Mouse (Mus musculus): ENCODE measurements around the gene Kbtbd3. TPM values are rescaled to one million over a fixed set of nuclear protein-coding genes. Genes with fewer than 3 reads are reported as not detected.
A peak's percentile ranks its signal among the peaks of the same experiment; 100 is the strongest.

Gene Kbtbd3
- total and polyA plus RNA-seq, 3 experiments = 1.4 to 2.2 TPM; not detected in 1

DNA sequence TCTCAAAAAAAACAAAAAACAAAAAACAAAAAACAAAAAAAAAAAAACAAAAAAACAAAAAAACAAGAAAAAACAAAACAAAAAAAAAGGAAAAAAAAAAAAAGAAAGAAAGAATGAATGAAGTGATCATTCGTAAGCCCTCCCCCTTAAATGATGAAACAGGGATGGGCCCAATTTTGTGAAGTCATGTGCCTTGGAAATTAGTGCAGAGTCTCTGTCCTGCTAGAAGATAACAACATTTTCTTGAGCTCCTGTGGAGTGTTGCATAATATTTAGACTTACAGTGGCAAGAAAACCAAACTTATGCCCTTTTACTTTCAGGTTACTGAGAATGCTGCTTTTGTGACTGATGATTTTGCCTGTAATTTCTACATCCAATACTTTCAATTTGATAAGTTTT is 43.5 kb downstream of the Kbtbd3 start:
- peak; percentile 53 for DNase-seq (ENCODE audit: low read depth, low spot score)
- Histone ChIP-seq H3K27me3 (ENCODE audit: control insufficient read depth in 1 of 2, insufficient read depth in 2 of 2, low read length in 2 of 2) (no peaks in the 10 kb centered on the region), H3K4me1 (ENCODE audit: control insufficient read depth in 1 of 2, insufficient read depth in 2 of 2, low read length in 2 of 2) (peaks cover 3 to 7% of the 10 kb centered on the region in 2 experiments; a peak in 1 of 4 replicates), H3K79me2 (ENCODE audit: control insufficient read depth, insufficient read depth, low read length, poor library complexity) (no peaks in the 10 kb centered on the region), H3K36me3 (ENCODE audit: control insufficient read depth in 1 of 2, insufficient read depth in 2 of 2, low read length in 2 of 2) (peaks cover 0 to 7% of the 10 kb centered on the region in 2 experiments; a peak in 2 of 4 replicates), H3K4me3 (ENCODE audit: control insufficient read depth in 1 of 2, insufficient read depth in 1 of 2, low read depth in 2 of 2, low read length in 2 of 2) (0 out of 4 replicates have a peak overlapping the region, but pooled peaks of 1 of the 2 experiments have one; percentile 25), H3K9me3 (replicated peaks; ENCODE audit: insufficient read depth, low read length) (no peaks in the 10 kb centered on the region), H3K9ac (ENCODE audit: control insufficient read depth, low read depth, low read length, poor library complexity, severe bottlenecking) (no peak overlapping the region), H3K27ac (ENCODE audit: control insufficient read depth, low read depth, low read length) (no peak overlapping the region)
- peak; percentile 68; the same call in 1 of the 2 replicates for TF ChIP-seq USF1 (IDR thresholded peaks at IDR 0.05; ENCODE audit: low read depth, low read length)
- 0 out of 2 replicates have a peak, but pooled peaks have one; percentile 15 for TF ChIP-seq ETS1 (IDR thresholded peaks at IDR 0.05; ENCODE audit: low read depth, low read length)
- TF ChIP-seq MAZ (IDR thresholded peaks at IDR 0.05; ENCODE audit: low read depth, low read length) = no peak
- no peak for TF ChIP-seq RAD21 (IDR thresholded peaks at IDR 0.05; ENCODE audit: low read depth, low read length)
- TF ChIP-seq E2F4 (IDR thresholded peaks at IDR 0.05; ENCODE audit: borderline replicate concordance, low read depth, low read length) = no peak
- TF ChIP-seq TBP (IDR thresholded peaks at IDR 0.05; ENCODE audit: low read depth, low read length) = no peak
- no peak for TF ChIP-seq GABPA (IDR thresholded peaks at IDR 0.05; ENCODE audit: low read depth, low read length)
- TF ChIP-seq CTCF (IDR thresholded peaks at IDR 0.05 in 2 of 3, conservative IDR thresholded peaks at IDR 0.05 in 1 of 3; ENCODE audit: control insufficient read depth in 1 of 3, insufficient read depth in 1 of 3, low read depth in 2 of 3, low read length in 3 of 3, poor library complexity in 1 of 3, severe bottlenecking in 1 of 3) = no peak
- no peak for TF ChIP-seq CHD1 (IDR thresholded peaks at IDR 0.05; ENCODE audit: low read depth, low read length)
- TF ChIP-seq HCFC1 (IDR thresholded peaks at IDR 0.05; ENCODE audit: low read depth, low read length) = no peak
- TF ChIP-seq NRF1 (IDR thresholded peaks at IDR 0.05; ENCODE audit: insufficient read depth, low read depth, low read length, poor library complexity, severe bottlenecking) = no peak
- no peak for TF ChIP-seq POLR2AphosphoS2 (IDR thresholded peaks at IDR 0.05; ENCODE audit: low read length)
- no peak for TF ChIP-seq MXI1 (IDR thresholded peaks at IDR 0.05; ENCODE audit: low read depth, low read length)
- TF ChIP-seq RCOR1 (IDR thresholded peaks at IDR 0.05; ENCODE audit: low read depth, low read length) = 0 out of 2 replicates have a peak, but pooled peaks have one; percentile 7
- no peak for TF ChIP-seq ELF1 (IDR thresholded peaks at IDR 0.05; ENCODE audit: low read depth, low read length)
- TF ChIP-seq NELFE (IDR thresholded peaks at IDR 0.05; ENCODE audit: low read depth, low read length) = no peak
- TF ChIP-seq MAX (IDR thresholded peaks at IDR 0.05; ENCODE audit: low read length) = peak; percentile 22; the same call in 1 of the 2 replicates
- TF ChIP-seq KAT2A (conservative IDR thresholded peaks at IDR 0.05; ENCODE audit: low read depth, low read length) = no peak
- no peak for TF ChIP-seq CHD2 (IDR thresholded peaks at IDR 0.05; ENCODE audit: low read length)
- no peak for TF ChIP-seq MAFK (IDR thresholded peaks at IDR 0.05; ENCODE audit: borderline replicate concordance, low read depth, low read length)
- TF ChIP-seq GATA1 (IDR thresholded peaks at IDR 0.05; ENCODE audit: low read depth, low read length) = no peak
- TF ChIP-seq JUND (IDR thresholded peaks at IDR 0.05; ENCODE audit: low read depth, low read length) = no peak
- TF ChIP-seq SMC3 (IDR thresholded peaks at IDR 0.05; ENCODE audit: low read depth, low read length) = no peak
- TF ChIP-seq ZNF384 (IDR thresholded peaks at IDR 0.05; ENCODE audit: low read depth, low read length) = peak; percentile 39; the same call in 1 of the 2 replicates
- TF ChIP-seq MYB (IDR thresholded peaks at IDR 0.05; ENCODE audit: low read depth, low read length) = no peak
- TF ChIP-seq ZC3H11A (IDR thresholded peaks at IDR 0.05; ENCODE audit: low read depth, low read length) = no peak
- peak in 1 of 2 experiments; percentile 37; a peak in 1 of 4 replicates for TF ChIP-seq EP300 (IDR thresholded peaks at IDR 0.05; ENCODE audit: low read depth in 1 of 2, low read length in 2 of 2)
- TF ChIP-seq POLR2AphosphoS5 (IDR thresholded peaks at IDR 0.05; ENCODE audit: borderline replicate concordance, low read depth, low read length) = no peak
- TF ChIP-seq POLR2A (IDR thresholded peaks at IDR 0.05; ENCODE audit: control insufficient read depth in 1 of 2, insufficient read depth in 1 of 2, low read depth in 1 of 2, low read length in 2 of 2, poor library complexity in 1 of 2) = no peak
- TF ChIP-seq UBTF (IDR thresholded peaks at IDR 0.05; ENCODE audit: borderline replicate concordance, insufficient read depth, low read depth, low read length) = no peak
- peak; percentile 17; the same call in 1 of the 2 replicates for TF ChIP-seq TCF12 (IDR thresholded peaks at IDR 0.05; ENCODE audit: low read depth, low read length)
- no peak for TF ChIP-seq MEF2A (IDR thresholded peaks at IDR 0.05; ENCODE audit: extremely low read depth, insufficient replicate concordance, low read depth, low read length, poor library complexity, severe bottlenecking)
- no peak for TF ChIP-seq MYC (IDR thresholded peaks at IDR 0.05; ENCODE audit: low read depth, low read length)
- 0 out of 2 replicates have a peak, but pooled peaks have one; percentile 27 for TF ChIP-seq SIN3A (IDR thresholded peaks at IDR 0.05; ENCODE audit: low read length)
- peak; percentile 28; the same call in 1 of the 2 replicates for TF ChIP-seq BHLHE40 (IDR thresholded peaks at IDR 0.05; ENCODE audit: borderline replicate concordance, low read depth, low read length)
- TF ChIP-seq ZKSCAN1 (IDR thresholded peaks at IDR 0.05; ENCODE audit: low read depth, low read length) = no peak
- TF ChIP-seq TAL1 (IDR thresholded peaks at IDR 0.05; ENCODE audit: low read length) = no peak
